Mouse (Mus musculus) forebrain, embryonic 11.5 days (tissue): Measurements from ENCODE around the gene Rbpms2. TPM values are rescaled to one million over a fixed set of nuclear protein-coding genes. Genes with fewer than 3 reads are reported as not detected.

Experiments used
- ATAC-seq: fragments of 200-750 bp; cut with Nextera tagmentation; replicated peaks from 2 replicates; pipeline ENCODE4 v1.8.0; 2017; ENCODE audit warnings: moderate TSS enrichment; ENCODE audit not compliant: low FRiP score
- DNase-seq: peaks from one replicate; pipeline ENCODE4 v3.0.0-alpha.2; 2017; ENCODE audit warnings: low spot score
- H3K27ac ChIP-seq: fragments of 300-500 bp; sonication (generic); 2 replicates; pipeline ENCODE4 v1.5.1; 2014; ENCODE audit warnings: low read depth, low read length
- H3K27me3 ChIP-seq: fragments of 300-500 bp; sonication (generic); 2 replicates; pipeline ENCODE4 v1.6.1; 2014; ENCODE audit warnings: mild to moderate bottlenecking, low read length, mixed read lengths; ENCODE audit not compliant: control insufficient read depth, insufficient read depth
- H3K36me3 ChIP-seq: fragments of 300-500 bp; sonication (generic); 2 replicates; pipeline ENCODE4 v1.6.1; 2014; ENCODE audit warnings: mild to moderate bottlenecking, low read length, moderate library complexity, mixed read lengths; ENCODE audit not compliant: control insufficient read depth, insufficient read depth
- H3K4me1 ChIP-seq: fragments of 300-500 bp; sonication (generic); replicated peaks from 2 replicates; pipeline ENCODE4 v1.6.1; 2014; ENCODE audit warnings: low read length, mixed read lengths; ENCODE audit not compliant: control insufficient read depth, insufficient read depth
- H3K4me2 ChIP-seq: fragments of 300-500 bp; sonication (generic); 2 replicates; pipeline ENCODE4 v1.6.1; 2014; ENCODE audit warnings: low read depth, mild to moderate bottlenecking, low read length, moderate library complexity, mixed read lengths; ENCODE audit not compliant: severe bottlenecking
- H3K4me3 ChIP-seq: fragments of 300-500 bp; sonication (generic); 2 replicates; pipeline ENCODE4 v1.5.1; 2014; ENCODE audit warnings: low read depth, low read length
- H3K9ac ChIP-seq: fragments of 300-500 bp; sonication (generic); 2 replicates; pipeline ENCODE4 v1.6.1; 2014; ENCODE audit warnings: low read length
- H3K9me3 ChIP-seq: fragments of 300-500 bp; sonication (generic); 2 replicates; pipeline ENCODE4 v1.6.1; 2016; ENCODE audit warnings: low read length, mixed read lengths; ENCODE audit not compliant: control insufficient read depth
- WGBS: fragments of 180-500 bp; shearing (Covaris S2); extraction: QIAGEN DNeasy Blood & Tissue Kit; methylation state at CpG from one replicate; pipeline ENCODE4 v1.1.7; 2014; 5-methylcytosine and 5-hydroxymethylcytosine counted together
- polyA plus RNA-seq: library from polyadenylated mRNA; unstranded; fragments of >200 nt; fragmentation: Nextera tagmentation; extraction: Ambion mirVana; gene quantifications from 2 replicates; pipeline ENCODE4 v1.2.1, GENCODE M21; 2014

Rbpms2 gene
- polyA plus RNA-seq, 1 experiment from 2014 or later, result 20.3 TPM

GRCm38 (mm10) chr9:65675461-65676357 is 46.3 kb downstream of the Rbpms2 start:
- Histone ChIP-seq H3K9me3 (no peaks in the 10 kb centered on the region), H3K9ac (peak overlapping the region; percentile 37; the same call in 1 of the 2 replicates), H3K36me3 (no peaks in the 10 kb centered on the region), H3K4me2 (peak overlapping the region; percentile 35), H3K27ac (no peak overlapping the region), H3K27me3 (no peaks in the 10 kb centered on the region), H3K4me3 (peak overlapping the region; percentile 76; the same call in 1 of the 2 replicates), H3K4me1 (peaks cover 12% of the 10 kb centered on the region; the same call in 1 of the 2 replicates)
- WGBS, result 58% methylated on average over 8 of the region's 8 CpGs
- ATAC-seq (peak; percentile 48; the same call in 1 of the 2 replicates), DNase-seq (no peak)

GRCm38 (mm10) chr9:65676358-65677118 is 47.1 kb downstream of the Rbpms2 start:
- peak overlapping the region; percentile 87 for H3K4me2 ChIP-seq
- no peaks in the 10 kb centered on the region for H3K9me3 ChIP-seq
- H3K36me3 ChIP-seq, result no peaks in the 10 kb centered on the region
- WGBS, result under 1% methylated on average over 50 of the region's 51 CpGs
- H3K4me1 ChIP-seq, result peaks cover 13% of the 10 kb centered on the region; the same call in 1 of the 2 replicates
- 0 out of 2 replicates have a peak overlapping the region, but pooled peaks have one; percentile 18 for H3K27ac ChIP-seq
- no peaks in the 10 kb centered on the region for H3K27me3 ChIP-seq
- H3K4me3 ChIP-seq, result peak overlapping the region; percentile 76
- ATAC-seq, result peak; percentile 96
- peak; percentile 99 for DNase-seq
- H3K9ac ChIP-seq, result peak overlapping the region; percentile 75

- 0 out of 2 replicates have a peak overlapping the region, but pooled peaks have one; percentile 18 for H3K27ac ChIP-seq
- H3K9ac ChIP-seq, result peak overlapping the region; percentile 75
- H3K27me3 ChIP-seq, result no peaks in the 10 kb centered on the region
- no peaks in the 10 kb centered on the region for H3K9me3 ChIP-seq
- WGBS, result 1% methylated on average over 3 of the region's 3 CpGs
- peaks cover 13% of the 10 kb centered on the region; the same call in 1 of the 2 replicates for H3K4me1 ChIP-seq
- DNase-seq (no peak), ATAC-seq (no peak)
- no peaks in the 10 kb centered on the region for H3K36me3 ChIP-seq
- H3K4me2 ChIP-seq, result peak overlapping the region; percentile 87
- peak overlapping the region; percentile 76 for H3K4me3 ChIP-seq
Measured at GRCm38 (mm10) chr9:65677119-65677462, 47.6 kb downstream of the Rbpms2 start.

GRCm38 (mm10) chr9:65679181-65679761 is 49.8 kb downstream of the Rbpms2 start:
- Histone ChIP-seq H3K9ac (peak overlapping the region; percentile 44), H3K27ac (no peak overlapping the region), H3K4me1 (peaks cover 16% of the 10 kb centered on the region; the same call in 1 of the 2 replicates), H3K4me2 (peak overlapping the region; percentile 87), H3K27me3 (no peaks in the 10 kb centered on the region), H3K9me3 (no peaks in the 10 kb centered on the region), H3K36me3 (no peaks in the 10 kb centered on the region), H3K4me3 (no peak overlapping the region)
- WGBS, result 38% methylated on average over 5 of the region's 5 CpGs
- DNase-seq (no peak), ATAC-seq (no peak)

- Histone ChIP-seq H3K4me2 (no peak overlapping the region), H3K27me3 (no peaks in the 10 kb centered on the region), H3K4me3 (no peak overlapping the region), H3K27ac (no peak overlapping the region), H3K4me1 (peaks cover 16% of the 10 kb centered on the region; the same call in 1 of the 2 replicates), H3K9ac (no peak overlapping the region), H3K9me3 (no peaks in the 10 kb centered on the region), H3K36me3 (no peaks in the 10 kb centered on the region)
- DNase-seq (no peak), ATAC-seq (no peak)
- 90% methylated on average over 4 of the region's 4 CpGs for WGBS
Measured at GRCm38 (mm10) chr9:65680938-65681633, 51.6 kb downstream of the Rbpms2 start.

- Histone ChIP-seq H3K27me3 (no peaks in the 10 kb centered on the region), H3K9me3 (no peaks in the 10 kb centered on the region), H3K4me3 (no peak overlapping the region), H3K27ac (no peak overlapping the region), H3K4me2 (no peak overlapping the region), H3K9ac (no peak overlapping the region), H3K4me1 (peaks cover 16% of the 10 kb centered on the region; the same call in 1 of the 2 replicates), H3K36me3 (no peaks in the 10 kb centered on the region; the same call in 1 of the 2 replicates)
- DNase-seq (no peak), ATAC-seq (no peak)
- 96% methylated on average over 2 of the region's 2 CpGs for WGBS
Measured at GRCm38 (mm10) chr9:65681634-65681940, 52.1 kb downstream of the Rbpms2 start.

GRCm38 (mm10) chr9:65682183-65682582 is 52.7 kb downstream of the Rbpms2 start:
- no peaks in the 10 kb centered on the region for H3K9me3 ChIP-seq
- H3K4me2 ChIP-seq, result no peak overlapping the region
- H3K4me1 ChIP-seq, result peaks cover 16% of the 10 kb centered on the region; the same call in 1 of the 2 replicates
- no peak overlapping the region for H3K27ac ChIP-seq
- ATAC-seq (no peak), DNase-seq (no peak)
- no peaks in the 10 kb centered on the region for H3K27me3 ChIP-seq
- H3K9ac ChIP-seq, result no peak overlapping the region
- no peaks in the 10 kb centered on the region; the same call in 1 of the 2 replicates for H3K36me3 ChIP-seq
- H3K4me3 ChIP-seq, result no peak overlapping the region
- WGBS, result 84% methylated on average over 3 of the region's 3 CpGs

GRCm38 (mm10) chr9:65682994-65683393 is 53.5 kb downstream of the Rbpms2 start:
- Histone ChIP-seq H3K9ac (no peak overlapping the region), H3K9me3 (no peaks in the 10 kb centered on the region), H3K27me3 (no peaks in the 10 kb centered on the region), H3K36me3 (peaks cover 2% of the 10 kb centered on the region; the same call in 1 of the 2 replicates), H3K27ac (no peak overlapping the region), H3K4me1 (peaks cover 12% of the 10 kb centered on the region; the same call in 1 of the 2 replicates), H3K4me2 (no peak overlapping the region), H3K4me3 (no peak overlapping the region)
- WGBS, result 91% methylated on average over 1 of the region's 1 CpGs
- DNase-seq (no peak), ATAC-seq (no peak)
